Mouse (Mus musculus) liver, embryonic 15.5 days (tissue): ENCODE measurements around the gene Acp2. TPM values are rescaled to one million over a fixed set of nuclear protein-coding genes. Genes with fewer than 3 reads are reported as not detected.
"Not testable (repeated sequence)": the region's sequence is repeated elsewhere in the genome, so short reads cannot be mapped to it uniquely, and the experiment has no call there.

Source experiments
- ATAC-seq: fragments of 200-750 bp; cut with Nextera tagmentation; 2 replicates; pipeline ENCODE4 v1.8.0; 2017; ENCODE audit warnings: moderate number of reproducible peaks, mild to moderate bottlenecking, moderate library complexity; ENCODE audit not compliant: insufficient read depth
- H3K27ac ChIP-seq: fragments of 300-500 bp; sonication (generic); replicated peaks from 2 replicates; pipeline ENCODE4 v1.5.1; 2015; ENCODE audit warnings: mild to moderate bottlenecking, inconsistent platforms
- H3K27me3 ChIP-seq: fragments of 300-500 bp; sonication (generic); 2 replicates; pipeline ENCODE4 v1.6.1; 2015; ENCODE audit warnings: mild to moderate bottlenecking, inconsistent platforms
- H3K36me3 ChIP-seq: fragments of 300-500 bp; sonication (generic); replicated peaks from 2 replicates; pipeline ENCODE4 v1.6.1; 2015; ENCODE audit warnings: moderate library complexity, mild to moderate bottlenecking, inconsistent platforms
- H3K4me1 ChIP-seq: fragments of 300-500 bp; sonication (generic); replicated peaks from 2 replicates; pipeline ENCODE4 v1.6.1; 2015; ENCODE audit warnings: inconsistent platforms
- H3K4me2 ChIP-seq: fragments of 300-500 bp; sonication (generic); 2 replicates; pipeline ENCODE4 v1.6.1; 2015; ENCODE audit warnings: moderate library complexity, mild to moderate bottlenecking, inconsistent platforms
- H3K4me3 ChIP-seq: fragments of 300-500 bp; sonication (generic); replicated peaks from 2 replicates; pipeline ENCODE4 v1.5.1; 2015; ENCODE audit warnings: mild to moderate bottlenecking, inconsistent platforms
- H3K9ac ChIP-seq: fragments of 300-500 bp; sonication (generic); 2 replicates; pipeline ENCODE4 v1.6.1; 2015; ENCODE audit warnings: moderate library complexity, mild to moderate bottlenecking, inconsistent platforms
- H3K9me3 ChIP-seq: fragments of 300-500 bp; sonication (generic); replicated peaks from 2 replicates; pipeline ENCODE4 v1.6.1; 2016; ENCODE audit warnings: inconsistent platforms
- WGBS: fragments of 180-500 bp; shearing (Covaris S2); methylation state at CpG from one replicate; pipeline ENCODE4 v1.1.7; 2015; ENCODE audit warnings: mixed read lengths; ENCODE audit not compliant: insufficient replicate concordance; 5-methylcytosine and 5-hydroxymethylcytosine counted together
- polyA plus RNA-seq: library from polyadenylated mRNA; unstranded; fragments of >200 nt; fragmentation: Nextera tagmentation; extraction: Ambion mirVana; gene quantifications from 2 replicates; pipeline ENCODE4 v1.2.1, GENCODE M21; 2015

Acp2 gene
- polyA plus RNA-seq, 1 experiment from 2014 or later = 9.9 TPM

GRCm38 (mm10) chr2:91237511-91238080 is 34.9 kb downstream of the Acp2 start:
- not testable (repeated sequence) for H3K27me3 ChIP-seq
- 16% methylated on average over 4 of the region's 4 CpGs for WGBS

GRCm38 (mm10) chr2:91242547-91242946 is 39.9 kb downstream of the Acp2 start:
- Histone ChIP-seq H3K27me3 (no peaks in the 10 kb centered on the region), H3K27ac (peak overlapping the region; percentile 30; the same call in 1 of the 2 replicates), H3K4me1 (peaks cover 43% of the 10 kb centered on the region), H3K9ac (no peak overlapping the region), H3K4me3 (no peak overlapping the region), H3K36me3 (no peaks in the 10 kb centered on the region), H3K9me3 (no peaks in the 10 kb centered on the region), H3K4me2 (no peak overlapping the region)
- WGBS = 28% methylated on average over 5 of the region's 5 CpGs
- peak; percentile 37; the same call in 1 of the 2 replicates for ATAC-seq

More at GRCm38 (mm10) chr2:91237511-91238080, 34.9 kb downstream of the Acp2 start:
- peak; percentile 27 for ATAC-seq
- Histone ChIP-seq H3K4me1 (peaks cover 31% of the 10 kb centered on the region), H3K4me3 (peak overlapping the region; percentile 70), H3K4me2 (peak overlapping the region; percentile 97), H3K9ac (peak overlapping the region; percentile 72; the same call in 1 of the 2 replicates), H3K27ac (peak overlapping the region; percentile 96)
- not testable (repeated sequence) for H3K36me3 ChIP-seq, H3K9me3 ChIP-seq

GRCm38 (mm10) chr2:91243416-91243815 is 40.7 kb downstream of the Acp2 start:
- no peak overlapping the region for H3K9ac ChIP-seq

GRCm38 (mm10) chr2:91244557-91245228 is 42.0 kb downstream of the Acp2 start:
- Histone ChIP-seq H3K27me3 (no peaks in the 10 kb centered on the region), H3K27ac (peak overlapping the region; percentile 52; the same call in 1 of the 2 replicates), H3K36me3 (no peaks in the 10 kb centered on the region), H3K9ac (no peak overlapping the region), H3K4me2 (no peak overlapping the region), H3K9me3 (no peaks in the 10 kb centered on the region), H3K4me3 (no peak overlapping the region), H3K4me1 (peaks cover 38% of the 10 kb centered on the region)
- ATAC-seq = peak; percentile 85
- WGBS = 28% methylated on average over 5 of the region's 5 CpGs

More at GRCm38 (mm10) chr2:91243416-91243815, 40.7 kb downstream of the Acp2 start:
- no peak for ATAC-seq
- no peaks in the 10 kb centered on the region for H3K36me3 ChIP-seq
- WGBS = 74% methylated on average over 3 of the region's 3 CpGs
- H3K4me1 ChIP-seq = peaks cover 38% of the 10 kb centered on the region
- H3K9me3 ChIP-seq = no peaks in the 10 kb centered on the region
- H3K27me3 ChIP-seq = no peaks in the 10 kb centered on the region
- no peak overlapping the region for H3K27ac ChIP-seq
- no peak overlapping the region for H3K4me2 ChIP-seq
- H3K4me3 ChIP-seq = no peak overlapping the region

- H3K4me3 ChIP-seq = no peak overlapping the region
- no peak overlapping the region for H3K4me2 ChIP-seq
- H3K9ac ChIP-seq = no peak overlapping the region
- ATAC-seq = no peak
- H3K9me3 ChIP-seq = no peaks in the 10 kb centered on the region
- WGBS = 77% methylated on average over 4 of the region's 4 CpGs
- H3K4me1 ChIP-seq = peaks cover 24% of the 10 kb centered on the region
- H3K27me3 ChIP-seq = peaks cover 26% of the 10 kb centered on the region
- no peaks in the 10 kb centered on the region for H3K36me3 ChIP-seq
- H3K27ac ChIP-seq = no peak overlapping the region
Observed at GRCm38 (mm10) chr2:91248366-91248765, 45.7 kb downstream of the Acp2 start.

- Histone ChIP-seq H3K36me3 (no peaks in the 10 kb centered on the region), H3K4me3 (no peak overlapping the region), H3K9ac (no peak overlapping the region), H3K9me3 (no peaks in the 10 kb centered on the region), H3K27me3 (peaks cover 62% of the 10 kb centered on the region), H3K27ac (no peak overlapping the region), H3K4me2 (no peak overlapping the region), H3K4me1 (peaks cover 17% of the 10 kb centered on the region)
- no peak for ATAC-seq
- 62% methylated on average over 4 of the region's 4 CpGs for WGBS
Observed at GRCm38 (mm10) chr2:91252001-91252400, 49.3 kb downstream of the Acp2 start.

GRCm38 (mm10) chr2:91252512-91252911 is 49.8 kb downstream of the Acp2 start:
- ATAC-seq = no peak
- 46% methylated on average over 4 of the region's 4 CpGs for WGBS

GRCm38 (mm10) chr2:91254725-91255380 is 52.2 kb downstream of the Acp2 start:
- Histone ChIP-seq H3K27me3 (peaks cover 91% of the 10 kb centered on the region), H3K36me3 (no peaks in the 10 kb centered on the region), H3K4me3 (no peak overlapping the region), H3K4me1 (peaks cover 19% of the 10 kb centered on the region), H3K4me2 (no peak overlapping the region), H3K9me3 (no peaks in the 10 kb centered on the region), H3K27ac (no peak overlapping the region), H3K9ac (no peak overlapping the region)
- no peak for ATAC-seq
- 36% methylated on average over 8 of the region's 8 CpGs for WGBS

More at GRCm38 (mm10) chr2:91252512-91252911, 49.8 kb downstream of the Acp2 start:
- Histone ChIP-seq H3K4me1 (peaks cover 19% of the 10 kb centered on the region), H3K27ac (no peak overlapping the region), H3K4me3 (no peak overlapping the region), H3K27me3 (peaks cover 68% of the 10 kb centered on the region), H3K9ac (no peak overlapping the region), H3K4me2 (no peak overlapping the region), H3K36me3 (no peaks in the 10 kb centered on the region), H3K9me3 (no peaks in the 10 kb centered on the region)

- no peak for ATAC-seq
- Histone ChIP-seq H3K4me1 (peaks cover 19% of the 10 kb centered on the region), H3K4me2 (peak within 1 kb of the TSS; percentile 65), H3K36me3 (no peaks in the 10 kb centered on the region), H3K9ac (peak within 1 kb of the TSS; percentile 39; the same call in 1 of the 2 replicates), H3K4me3 (peak within 1 kb of the TSS; percentile 59), H3K27ac (peak within 1 kb of the TSS; percentile 51; the same call in 1 of the 2 replicates), H3K9me3 (no peaks in the 10 kb centered on the region), H3K27me3 (peaks cover 95% of the 10 kb centered on the region)
- WGBS = 1% methylated on average over 27 of the region's 27 CpGs
Observed at GRCm38 (mm10) chr2:91255661-91256150, 53.0 kb downstream of the Acp2 start, which contains the start of gene Pacsin3. Gene Pacsin3 (plus strand): TSS chr2:91255954.

- under 1% methylated on average over 52 of the region's 52 CpGs for WGBS
- Histone ChIP-seq H3K4me2 (peak overlapping the region; percentile 65), H3K4me1 (peaks cover 19% of the 10 kb centered on the region), H3K4me3 (peak overlapping the region; percentile 59), H3K9me3 (no peaks in the 10 kb centered on the region), H3K27ac (peak overlapping the region; percentile 51; the same call in 1 of the 2 replicates), H3K9ac (peak overlapping the region; percentile 39; the same call in 1 of the 2 replicates), H3K36me3 (no peaks in the 10 kb centered on the region), H3K27me3 (peaks cover 89% of the 10 kb centered on the region)
- ATAC-seq = peak; percentile 61
Observed at GRCm38 (mm10) chr2:91256256-91257125, 53.8 kb downstream of the Acp2 start.
